Mouse (Mus musculus): ENCODE measurements around the gene Olfr67.
"Not testable (repeated sequence)": the region's sequence is repeated elsewhere in the genome, so short reads cannot be mapped to it uniquely, and the experiment has no call there.

Olfr67 gene

GRCm38 (mm10) chr7:103791721-103792120 lies at the start of gene Olfr67:
Olfr67 (minus strand) TSS chr7:103791821.
- in situ Hi-C loops (cut with MboI, MseI): no loop called here

- in situ Hi-C loops (cut with MboI, MseI): no loop called here
Measured at GRCm38 (mm10) chr7:103840268-103840667, 48.6 kb upstream of the Olfr67 start, which contains the start of gene Hbb-bh2. Hbb-bh2 (minus strand) TSS chr7:103840520.

- in situ Hi-C loops (cut with MboI, MseI): no loop called here
Measured at GRCm38 (mm10) chr7:103827808-103828207, 36.2 kb upstream of the Olfr67 start, which contains the start of gene Hbb-bs. Hbb-bs (minus strand) TSS chr7:103828096.

- in situ Hi-C loops (cut with MboI, MseI): not testable (repeated sequence)
Measured at GRCm38 (mm10) chr7:103827139-103827538, 35.5 kb upstream of the Olfr67 start.

- in situ Hi-C loops (cut with MboI, MseI): no loop called here
Measured at GRCm38 (mm10) chr7:103826255-103826887, 34.8 kb upstream of the Olfr67 start.

GRCm38 (mm10) chr7:103825536-103826254 lies 34.1 kb upstream of the Olfr67 start:
- in situ Hi-C loops (cut with MboI, MseI): no loop called here

GRCm38 (mm10) chr7:103824597-103824996 lies 33.0 kb upstream of the Olfr67 start:
- in situ Hi-C loops (cut with MboI, MseI): no loop called here

GRCm38 (mm10) chr7:103815085-103815484 lies 23.5 kb upstream of the Olfr67 start:
- in situ Hi-C loops (cut with MboI, MseI): not testable (repeated sequence)

- in situ Hi-C loops (cut with MboI, MseI): no loop called here
Measured at GRCm38 (mm10) chr7:103813766-103814165, 22.1 kb upstream of the Olfr67 start, which contains the start of gene Hbb-bt. Hbb-bt (minus strand) TSS chr7:103813996.

GRCm38 (mm10) chr7:103813152-103813551 lies 21.5 kb upstream of the Olfr67 start:
- in situ Hi-C loops (cut with MboI, MseI): not testable (repeated sequence)

- in situ Hi-C loops (cut with MboI, MseI): no loop called here
Measured at GRCm38 (mm10) chr7:103812174-103812573, 20.6 kb upstream of the Olfr67 start.

- in situ Hi-C loops (cut with MboI, MseI): no loop called here
Measured at GRCm38 (mm10) chr7:103811223-103811845, 19.7 kb upstream of the Olfr67 start.

GRCm38 (mm10) chr7:103810746-103811145 lies 19.1 kb upstream of the Olfr67 start:
- in situ Hi-C loops (cut with MboI, MseI): no loop called here

GRCm38 (mm10) chr7:103810296-103810695 lies 18.7 kb upstream of the Olfr67 start:
- in situ Hi-C loops (cut with MboI, MseI): no loop called here

GRCm38 (mm10) chr7:103809801-103810155 lies 18.2 kb upstream of the Olfr67 start:
- in situ Hi-C loops (cut with MboI, MseI): loop anchor here in 1 of 2 experiments (5.0 kb wide), 1 partner anchor 102 kb away; no protein-coding TSS in a partner anchor

GRCm38 (mm10) chr7:103808971-103809800 lies 17.6 kb upstream of the Olfr67 start:
- in situ Hi-C loops (cut with MboI, MseI): loop anchor here in 1 of 2 experiments (5.0 kb wide), 1 partner anchor 102 kb away; no protein-coding TSS in a partner anchor

GRCm38 (mm10) chr7:103808120-103808519 lies 16.5 kb upstream of the Olfr67 start:
- in situ Hi-C loops (cut with MboI, MseI): loop anchor here in 1 of 2 experiments (5.0 kb wide), 1 partner anchor 101 kb away; no protein-coding TSS in a partner anchor

- in situ Hi-C loops (cut with MboI, MseI): loop anchor here in 1 of 2 experiments (5.0 kb wide), 1 partner anchor 100 kb away; no protein-coding TSS in a partner anchor
Measured at GRCm38 (mm10) chr7:103806856-103807255, 15.2 kb upstream of the Olfr67 start.

GRCm38 (mm10) chr7:103792669-103793388 lies 1.2 kb upstream of the Olfr67 start:
- in situ Hi-C loops (cut with MboI, MseI): no loop called here

- in situ Hi-C loops (cut with MboI, MseI): no loop called here
Measured at GRCm38 (mm10) chr7:103779598-103779997, 12.0 kb downstream of the Olfr67 start, which contains the start of gene Olfr68. Olfr68 (minus strand) TSS chr7:103779698.

All from T-helper 17 cell (primary cell).